Mouse (Mus musculus): ENCODE measurements around the gene Gm45062. TPM values are rescaled to one million over a fixed set of nuclear protein-coding genes. Genes with fewer than 3 reads are reported as not detected.
"Not testable (repeated sequence)": the region's sequence is repeated elsewhere in the genome, so short reads cannot be mapped to it uniquely, and the experiment has no call there.

Gene Gm45062
- total RNA-seq, 2 experiments from 2014 or later, result 5.8 to 6.8 TPM

DNA sequence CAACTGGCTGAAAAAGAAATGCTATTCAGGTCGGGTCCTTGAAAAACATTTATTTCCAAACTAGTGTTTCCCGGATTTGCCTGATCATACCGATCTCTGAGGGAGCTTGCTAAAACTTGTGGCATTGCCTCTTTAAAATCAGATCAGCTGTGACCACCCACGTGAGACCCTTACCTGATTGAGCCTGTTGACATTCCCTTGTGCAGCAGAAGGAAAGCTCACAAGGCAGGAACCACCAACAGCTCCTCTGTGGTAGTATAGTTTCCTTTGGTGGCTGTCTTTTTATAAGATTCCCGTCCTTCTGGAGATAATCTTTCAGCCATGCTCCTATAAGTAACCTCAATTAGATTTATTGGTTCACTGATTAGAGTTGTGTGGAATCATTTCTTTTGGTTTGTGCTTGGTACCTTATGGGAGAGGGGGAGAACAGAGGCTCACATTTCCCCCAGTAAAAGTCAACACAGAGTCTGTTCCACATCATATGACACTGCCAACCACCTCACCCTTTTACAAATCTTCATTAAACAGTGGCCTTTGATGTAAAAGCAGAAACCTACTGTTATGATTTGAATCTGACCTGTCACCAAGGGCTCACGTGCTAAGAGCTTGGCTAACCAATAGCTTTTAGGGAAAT, 238.1 kb downstream of the Gm45062 start:
- no peak for ATAC-seq (replicated peaks; ENCODE audit: poor library complexity)

DNA sequence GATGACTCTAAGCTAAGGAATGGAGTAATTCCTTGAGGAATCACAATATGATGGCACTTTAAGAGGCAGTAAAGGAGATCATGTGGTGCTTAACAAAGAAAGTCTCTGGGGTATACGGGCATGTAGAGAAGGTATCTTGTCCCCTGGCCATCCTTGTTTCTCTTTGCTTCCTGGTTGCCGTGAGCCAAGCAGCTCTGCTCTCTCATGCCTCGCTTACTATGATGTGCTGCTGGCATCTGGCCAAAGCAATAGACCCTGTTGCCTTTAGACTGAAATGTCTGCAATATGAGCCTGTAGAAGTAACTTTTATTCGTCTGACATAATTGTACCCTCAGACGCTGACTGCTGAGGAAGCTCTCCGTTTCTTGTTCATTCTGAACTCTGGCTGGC, 238.6 kb downstream of the Gm45062 start:
- ATAC-seq (replicated peaks; ENCODE audit: poor library complexity), result no peak

DNA sequence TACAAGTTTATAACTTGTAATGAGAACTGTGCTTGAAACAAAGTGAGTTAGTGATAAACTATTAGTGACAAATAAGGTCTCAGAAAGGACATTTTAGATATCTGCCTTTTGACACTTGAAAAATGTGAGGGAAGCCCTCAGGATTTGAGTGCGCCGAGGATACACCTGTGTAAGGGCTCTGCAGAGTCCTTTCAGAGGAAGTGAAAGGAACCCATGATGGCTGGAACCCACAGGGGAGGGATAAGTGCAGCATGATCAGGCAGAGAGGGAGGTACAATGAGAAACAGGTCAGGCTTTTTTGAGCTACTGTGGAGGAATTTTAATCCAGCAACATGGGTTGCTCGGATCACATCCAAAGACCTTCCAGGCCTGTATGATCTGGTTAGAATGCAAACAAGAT, 239.7 kb downstream of the Gm45062 start:
- ATAC-seq (replicated peaks; ENCODE audit: poor library complexity), result no peak

DNA sequence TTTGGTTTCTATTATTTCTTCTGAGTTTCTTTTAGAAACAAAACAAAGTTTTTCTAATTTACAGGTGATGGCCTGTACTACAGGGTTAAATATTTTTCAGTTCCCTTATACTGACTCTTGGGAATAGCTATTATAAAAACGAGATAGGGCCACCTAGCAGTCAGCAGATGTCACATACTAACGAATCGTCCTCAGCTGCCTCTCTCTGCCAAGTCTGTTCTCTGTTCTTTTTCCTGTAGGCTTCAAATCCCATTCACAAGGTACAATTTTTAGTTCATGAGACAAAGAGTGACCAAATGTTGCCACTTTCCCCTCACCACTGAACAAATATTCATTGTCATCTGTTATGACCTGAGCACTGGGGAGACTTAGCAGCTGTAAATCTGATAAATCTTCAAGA, 244.7 kb downstream of the Gm45062 start:
- ATAC-seq (replicated peaks; ENCODE audit: poor library complexity), result no peak

DNA sequence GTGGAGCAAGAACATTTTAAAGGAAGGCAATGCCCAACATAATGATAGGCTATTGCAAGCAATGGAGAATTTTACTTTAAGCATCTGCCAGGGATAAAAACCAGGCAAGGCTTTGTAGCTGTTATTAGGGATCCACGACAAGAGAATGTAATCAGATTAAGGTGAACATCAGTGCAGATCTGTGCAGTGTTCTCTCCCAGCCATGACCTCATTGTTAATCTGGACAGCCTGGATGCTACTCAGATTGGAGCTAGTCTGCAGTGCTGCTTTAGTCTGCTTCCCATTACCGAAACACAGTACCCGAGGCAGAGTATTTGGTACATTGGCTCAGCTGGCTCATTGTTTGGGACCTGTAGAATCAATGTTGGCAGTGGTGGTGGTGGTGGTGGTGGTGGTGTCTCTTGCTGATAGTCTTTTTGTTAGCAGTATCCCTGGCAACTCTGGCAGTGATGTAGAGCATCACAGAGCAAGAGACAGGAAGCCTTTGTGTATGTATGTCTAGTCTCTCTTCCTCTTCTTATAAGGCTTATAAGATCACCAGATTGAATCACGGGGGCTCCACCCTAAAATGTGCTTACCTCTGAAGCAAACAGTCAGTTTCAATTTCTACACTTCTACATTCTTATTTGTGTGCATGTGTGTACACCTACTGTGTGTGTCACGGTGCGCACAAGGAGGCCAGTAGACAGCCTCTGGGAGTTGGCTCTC, 245.4 kb downstream of the Gm45062 start:
- peak; percentile 10; the same call in 1 of the 2 replicates for ATAC-seq (replicated peaks; ENCODE audit: poor library complexity)

DNA sequence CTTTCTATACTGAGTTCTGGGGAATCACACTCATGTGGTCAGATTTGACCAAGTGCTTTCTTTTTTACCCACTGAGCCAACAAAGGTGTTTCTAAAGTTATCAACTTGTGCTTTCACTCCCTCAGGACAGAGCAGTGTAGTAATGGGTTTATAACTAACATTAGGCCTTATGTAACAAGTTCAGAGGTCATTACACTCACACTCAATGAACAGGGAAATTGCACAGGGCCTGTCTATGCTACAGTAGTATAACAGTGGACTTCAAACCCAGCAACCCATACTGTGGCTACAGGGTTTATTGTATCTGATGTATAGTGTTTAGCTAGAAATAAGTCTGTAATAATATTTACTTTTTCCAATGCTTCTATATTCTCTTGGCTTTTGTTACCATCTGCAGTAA, 247.4 kb downstream of the Gm45062 start:
- ATAC-seq (replicated peaks; ENCODE audit: poor library complexity), result no peak

DNA sequence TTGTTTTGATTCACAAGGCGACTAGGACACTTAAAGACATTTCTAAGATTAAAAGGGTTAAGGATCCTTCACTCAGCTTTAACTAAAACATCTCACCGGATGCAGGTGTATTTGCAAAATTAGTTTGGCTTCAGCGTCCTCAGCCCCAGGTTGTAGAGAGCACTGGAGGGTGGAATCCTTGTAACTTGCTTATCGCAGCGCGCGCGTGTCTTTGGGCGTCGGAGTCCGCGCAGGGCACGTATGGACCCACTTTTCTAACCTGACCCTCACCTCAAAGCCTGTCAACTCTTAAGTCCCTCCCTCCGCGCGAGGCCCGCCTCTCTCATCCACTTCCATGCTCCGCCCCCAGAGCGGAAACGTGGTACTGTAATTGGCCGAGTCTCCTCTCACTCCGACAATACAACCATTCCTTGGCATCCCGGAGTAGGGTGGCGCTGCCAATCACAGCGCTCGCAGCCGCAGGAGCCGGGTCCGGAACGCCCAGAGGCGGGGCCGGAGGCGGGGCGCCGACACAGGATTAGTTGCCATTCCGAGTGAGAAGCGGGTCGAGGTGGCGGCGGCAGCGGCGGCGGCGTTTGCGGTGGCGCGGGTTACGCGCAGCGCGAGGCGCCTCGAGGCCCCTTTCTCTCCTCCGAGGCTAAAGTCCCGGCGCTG, 249.8 kb downstream of the Gm45062 start:
- peak; percentile 92 for ATAC-seq (replicated peaks; ENCODE audit: poor library complexity)

DNA sequence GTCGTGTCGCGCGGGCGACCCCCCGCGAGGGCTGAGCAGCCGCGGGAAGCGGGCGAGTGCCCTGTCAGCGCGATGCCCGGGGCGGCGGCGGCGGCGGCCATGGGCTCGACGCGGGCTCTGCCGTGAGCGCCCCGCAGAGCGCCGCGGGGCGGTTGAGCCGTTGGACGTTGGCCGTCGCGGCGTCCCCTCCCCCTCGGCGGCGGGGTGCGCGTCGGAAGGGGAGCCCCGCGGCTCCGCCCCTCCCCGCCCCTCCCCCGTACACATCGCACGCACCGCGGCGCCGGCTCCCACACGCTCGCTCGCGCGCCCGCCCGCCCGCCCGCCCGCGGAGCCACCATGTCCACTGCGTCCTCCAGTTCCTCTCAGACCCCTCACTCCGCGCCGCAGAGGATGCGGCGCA, 250.3 kb downstream of the Gm45062 start, which contains the start of gene Glcci1:
Glcci1 (plus strand) TSS at position 50 of the 400 bp plus-strand sequence.
- ATAC-seq (replicated peaks; ENCODE audit: poor library complexity), result peak; percentile 32

DNA sequence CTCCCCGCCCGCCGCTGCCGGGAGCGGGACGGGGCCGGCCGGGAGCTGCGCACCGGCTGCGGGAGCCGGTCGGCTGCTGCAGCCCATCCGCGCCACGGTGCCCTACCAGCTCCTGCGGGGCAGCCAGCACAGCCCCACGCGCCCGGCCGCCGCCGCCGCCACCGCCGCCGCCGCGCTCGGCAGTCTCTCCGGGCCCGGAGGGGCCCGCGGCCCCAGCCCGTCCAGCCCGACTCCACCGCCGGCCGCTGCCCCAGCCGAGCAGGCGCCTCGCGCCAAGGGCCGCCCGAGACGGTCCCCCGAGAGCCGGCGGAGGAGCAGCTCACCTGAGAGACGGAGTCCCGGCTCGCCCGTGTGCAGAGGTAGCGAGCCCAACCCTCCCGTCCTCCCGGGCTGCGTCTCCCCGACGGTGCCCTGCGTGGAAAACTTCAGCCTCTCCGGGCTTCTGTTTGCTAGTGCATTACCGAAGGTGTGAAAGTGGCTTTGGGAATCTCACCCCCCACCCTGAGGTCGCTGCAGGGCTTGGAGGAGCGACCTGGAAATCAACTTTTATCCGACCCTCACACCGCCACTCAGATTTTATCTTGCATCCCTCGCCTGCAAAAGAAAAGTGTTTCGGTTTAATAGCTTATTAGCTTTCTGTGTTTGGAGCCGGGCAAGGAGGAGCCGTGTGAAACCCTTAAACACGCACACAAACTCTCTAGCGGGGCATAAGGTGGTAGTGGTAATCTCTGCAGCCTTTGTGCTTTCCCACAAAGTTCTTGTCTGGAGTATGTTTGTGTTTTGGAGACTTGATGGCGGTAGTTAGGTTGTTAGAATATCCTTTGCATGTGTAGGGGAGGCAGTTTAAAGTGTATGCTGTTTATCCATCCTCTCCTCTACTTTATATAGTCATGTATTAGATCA, 251.0 kb downstream of the Gm45062 start:
- 0 out of 2 replicates have a peak, but pooled peaks have one; percentile 8 for ATAC-seq (replicated peaks; ENCODE audit: poor library complexity)

DNA sequence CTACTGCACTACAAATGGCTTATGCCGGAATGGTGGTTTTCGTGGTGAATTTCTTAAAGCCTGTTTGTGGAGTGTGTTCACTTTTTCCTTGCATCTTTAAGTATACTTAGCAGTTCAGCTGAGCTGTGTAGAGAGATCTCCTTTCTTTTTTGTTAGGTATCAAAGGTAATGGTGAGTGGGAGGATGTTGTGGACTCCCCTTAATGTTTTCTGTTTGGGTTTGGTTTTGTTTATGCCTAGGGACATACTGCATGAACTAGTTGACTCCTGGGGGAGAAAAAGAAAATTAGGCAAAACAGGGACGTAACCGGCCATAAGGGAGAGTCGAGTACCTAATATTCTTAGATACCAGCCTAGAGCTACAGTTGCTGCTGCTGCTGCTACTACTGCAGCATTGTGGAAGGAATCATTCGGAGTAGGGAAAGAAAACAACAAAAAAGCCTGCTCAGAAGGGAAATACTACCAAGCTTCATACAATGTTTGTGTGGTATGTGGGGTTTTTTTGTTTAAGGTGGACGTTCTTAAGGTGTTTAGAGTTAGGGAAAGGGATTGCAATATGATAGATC, 251.7 kb downstream of the Gm45062 start:
- ATAC-seq (replicated peaks; ENCODE audit: poor library complexity), result no peak

DNA sequence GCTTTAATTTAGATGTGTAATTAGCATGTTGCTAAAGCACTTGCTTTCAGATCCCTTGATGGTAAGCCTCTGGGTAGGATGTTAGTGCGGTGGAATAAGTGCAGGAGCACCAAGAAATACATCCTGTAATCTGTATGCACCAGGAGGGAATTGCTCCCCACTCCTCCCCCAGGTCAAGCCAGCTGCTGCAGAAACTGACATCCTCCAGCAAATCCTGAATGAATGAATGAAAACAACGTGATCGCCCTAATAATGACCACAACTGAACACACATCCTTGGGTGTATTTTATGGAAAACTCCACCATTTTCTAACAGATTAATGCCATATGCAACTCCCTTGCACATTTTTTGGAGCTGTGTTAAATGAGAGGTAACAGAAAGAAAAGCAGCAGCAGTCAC, 252.2 kb downstream of the Gm45062 start:
- ATAC-seq (replicated peaks; ENCODE audit: poor library complexity), result no peak

DNA sequence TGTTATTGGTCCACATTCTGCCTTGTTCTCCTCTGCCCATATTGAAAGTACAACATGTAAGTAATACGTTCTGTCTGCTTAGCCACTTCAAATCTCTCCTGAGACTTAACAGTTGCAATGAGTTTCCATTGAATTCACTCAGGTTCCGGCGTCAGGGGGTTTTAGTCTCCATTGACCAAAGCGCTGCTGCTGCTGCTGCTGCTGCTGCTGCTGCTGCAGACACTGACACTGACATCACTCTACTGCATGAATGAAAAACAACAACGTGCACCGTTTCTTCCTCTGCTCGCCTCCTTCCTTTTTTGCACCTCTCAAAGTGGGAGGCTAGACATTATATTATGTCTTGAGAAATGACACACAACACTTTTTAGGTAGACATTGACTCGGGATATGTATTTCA, 253.2 kb downstream of the Gm45062 start:
- no peak for ATAC-seq (replicated peaks; ENCODE audit: poor library complexity)

DNA sequence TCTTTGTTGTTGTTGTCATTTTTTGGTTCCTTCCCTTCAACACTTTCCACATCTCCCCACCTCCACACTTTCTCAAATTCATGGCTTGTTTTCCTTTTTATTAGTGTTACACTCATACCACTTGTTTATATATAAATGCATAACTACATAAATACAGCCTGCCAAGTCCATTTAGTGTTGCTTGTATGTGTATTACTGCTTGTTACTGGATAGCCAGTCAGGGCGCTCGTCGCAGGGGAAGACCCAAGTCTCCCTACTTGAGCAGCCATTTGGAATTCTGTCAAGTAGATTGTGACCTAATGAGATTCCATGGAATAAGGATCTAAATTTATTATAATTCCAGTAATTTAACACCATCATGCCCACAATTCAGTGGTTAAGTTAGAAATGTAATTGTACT, 260.4 kb downstream of the Gm45062 start:
- ATAC-seq (replicated peaks; ENCODE audit: poor library complexity), result no peak

DNA sequence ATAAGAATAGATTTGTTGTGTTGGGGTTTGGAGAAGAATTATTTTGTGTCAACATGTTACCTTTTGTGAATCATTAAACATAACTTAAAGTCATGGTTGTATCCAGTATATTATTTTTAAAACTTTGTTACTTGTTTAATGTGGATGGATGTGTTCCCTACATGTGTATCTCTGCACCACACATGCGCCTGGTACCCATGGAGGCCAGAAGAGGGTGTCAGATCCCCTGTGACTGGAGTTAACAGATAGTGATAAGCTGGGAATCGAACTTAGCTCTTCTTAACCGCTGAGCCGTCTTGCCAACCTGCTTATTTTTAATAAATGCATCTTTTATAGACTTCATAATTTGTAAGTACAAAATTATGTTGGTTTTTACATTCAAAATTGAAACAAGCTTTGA, 262.0 kb downstream of the Gm45062 start:
- no peak for ATAC-seq (replicated peaks; ENCODE audit: poor library complexity)

DNA sequence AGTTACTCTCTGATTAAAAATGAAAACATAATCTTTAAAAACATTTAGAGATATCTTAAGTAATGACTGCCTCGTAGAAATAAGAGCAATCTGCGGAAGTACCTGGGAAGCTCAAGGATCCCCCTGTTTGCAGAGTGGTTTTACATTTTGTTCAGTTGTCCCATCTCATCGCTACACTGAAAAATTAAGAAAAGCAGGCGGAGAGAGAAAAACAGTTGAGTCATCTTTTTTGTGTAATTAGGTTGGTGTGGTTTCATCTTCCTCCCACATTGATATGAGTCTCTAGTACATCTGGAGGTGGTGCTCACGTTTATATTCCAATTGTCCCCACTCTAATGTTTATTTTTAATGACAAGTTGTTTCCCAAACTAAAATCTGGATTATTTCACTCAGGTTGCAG, 265.5 kb downstream of the Gm45062 start:
- ATAC-seq (replicated peaks; ENCODE audit: poor library complexity), result 0 out of 2 replicates have a peak, but pooled peaks have one; percentile 31

DNA sequence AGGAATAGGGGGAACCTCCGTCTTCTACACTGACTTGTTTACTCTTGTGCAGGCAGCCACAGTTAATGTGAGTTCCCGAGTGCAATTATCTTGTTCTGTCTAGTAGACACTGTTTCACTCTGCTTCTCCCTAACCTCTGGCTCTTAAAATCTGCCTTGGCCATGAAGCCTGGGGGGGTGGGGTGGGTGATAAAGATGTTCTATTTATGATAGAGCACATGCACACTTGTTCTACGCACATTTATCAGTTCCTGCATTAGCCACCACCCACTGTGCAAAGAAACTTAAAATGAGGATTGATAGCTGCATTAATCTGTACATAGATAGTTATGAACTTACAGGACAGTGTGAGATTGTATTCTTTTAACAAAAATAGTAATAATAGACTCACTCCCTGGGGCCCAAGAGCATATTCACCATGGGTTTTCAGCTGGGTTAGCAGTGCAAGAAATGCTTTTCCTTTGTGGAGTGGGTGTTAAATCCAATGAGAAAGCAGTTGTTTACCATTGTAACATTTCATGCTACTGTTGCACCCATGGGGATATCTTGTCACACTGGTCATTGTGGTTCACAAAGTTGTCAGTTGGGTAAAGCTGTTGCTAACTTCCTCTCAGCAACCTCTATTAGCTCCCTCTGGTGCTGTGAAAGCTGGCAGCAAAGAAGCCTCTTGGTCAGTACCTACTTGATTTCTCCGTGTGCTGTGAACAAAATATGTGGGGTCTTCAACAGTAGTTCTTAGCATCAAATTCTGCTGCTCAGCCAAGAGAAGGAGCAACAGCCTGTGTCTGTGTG, 272.0 kb downstream of the Gm45062 start:
- peak; percentile 93 for ATAC-seq (replicated peaks; ENCODE audit: poor library complexity)

DNA sequence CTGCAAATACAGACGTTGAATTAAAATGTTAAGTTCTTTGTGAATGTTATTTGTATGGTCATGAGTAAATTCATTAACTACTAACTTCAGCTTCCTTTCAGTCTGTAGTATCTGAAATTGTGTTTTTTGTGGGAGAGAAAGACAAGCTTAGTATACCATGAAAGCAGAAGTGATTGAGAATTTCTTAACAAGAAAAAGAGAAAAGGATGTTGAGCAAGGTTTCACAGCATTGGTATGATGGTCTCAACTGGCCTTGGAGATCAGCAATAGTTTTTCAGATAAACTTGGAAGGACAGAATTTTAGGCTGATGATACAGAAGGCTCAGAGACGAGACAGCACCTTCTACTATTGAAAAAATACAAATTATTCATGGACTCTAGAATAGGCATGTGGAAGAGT, 277.7 kb downstream of the Gm45062 start:
- peak; percentile 89 for ATAC-seq (replicated peaks; ENCODE audit: poor library complexity)

DNA sequence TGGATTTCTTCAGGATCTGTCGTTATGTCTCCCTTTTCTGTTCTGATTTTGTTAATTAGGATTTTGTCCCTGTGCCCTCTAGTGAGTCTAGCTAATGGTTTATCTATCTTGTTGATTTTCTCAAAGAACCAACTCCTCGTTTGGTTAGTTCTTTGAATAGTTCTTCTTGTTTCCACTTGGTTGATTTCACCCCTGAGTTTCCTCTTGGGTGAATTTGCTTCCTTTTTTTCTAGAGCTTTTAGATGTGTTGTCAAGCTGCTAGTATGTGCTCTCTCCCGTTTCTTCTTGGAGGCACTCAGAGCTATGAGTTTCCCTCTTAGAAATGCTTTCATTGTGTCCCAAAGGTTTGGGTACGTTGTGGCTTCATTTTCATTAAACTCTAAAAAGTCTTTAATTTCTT, 282.3 kb downstream of the Gm45062 start:
- not testable (repeated sequence) for ATAC-seq (replicated peaks; ENCODE audit: poor library complexity)

DNA sequence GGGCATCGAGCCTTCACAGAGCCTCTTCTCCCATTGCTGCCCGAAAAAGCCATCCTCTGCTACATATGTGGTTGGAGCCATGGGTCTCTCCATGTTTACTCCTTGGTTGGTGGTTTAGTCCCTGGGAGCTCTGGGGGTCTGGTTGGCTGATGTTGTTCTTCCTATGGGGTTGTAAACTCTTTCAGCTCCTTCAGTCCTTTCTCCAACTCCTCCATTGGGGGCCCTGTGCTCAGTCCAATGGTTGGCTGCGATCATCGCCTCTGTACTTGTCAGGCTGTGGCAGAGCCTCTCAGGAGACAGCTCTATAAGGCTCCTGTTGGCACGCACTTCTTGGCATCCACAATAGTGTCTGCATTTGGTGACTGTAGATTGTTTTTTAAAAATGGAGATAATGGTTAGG, 285.6 kb downstream of the Gm45062 start:
- no peak for ATAC-seq (replicated peaks; ENCODE audit: poor library complexity)

DNA sequence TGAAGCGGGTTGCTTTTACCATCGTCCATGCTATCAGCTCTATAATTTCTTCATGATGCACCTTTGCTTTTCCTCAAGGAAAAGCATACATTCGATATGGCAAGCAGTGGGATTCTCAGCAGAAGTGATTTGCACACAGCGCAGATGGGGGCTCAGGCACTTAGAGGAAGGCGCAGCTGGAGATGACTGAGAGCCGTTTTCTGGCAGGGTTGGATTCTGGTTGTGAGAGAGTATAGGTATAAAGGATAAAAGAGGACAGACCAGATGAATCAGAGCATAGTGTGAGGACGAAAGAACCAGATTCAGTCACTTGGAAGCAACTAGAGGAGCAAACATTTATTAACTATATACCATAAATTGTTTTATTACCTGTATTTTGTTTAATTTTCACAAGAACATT, 286.5 kb downstream of the Gm45062 start:
- ATAC-seq (replicated peaks; ENCODE audit: poor library complexity), result no peak

All from megakaryocyte progenitor cell, adult 5-6 weeks (primary cell).